Mouse (Mus musculus): Measurements from ENCODE around the gene Rabgef1. TPM values are rescaled to one million over a fixed set of nuclear protein-coding genes. Genes with fewer than 3 reads are reported as not detected.

Gene Rabgef1
- total RNA-seq (2021) = 40.6 and 42.7 TPM in 2 replicates
- long read RNA-seq, experiment 1, transcript Rabgef1-203 (9 exons, 2,690 nt) = major isoform, 23 of 53 reads
- long read RNA-seq, experiment 1, partial matches to known transcripts = 1 of 53 reads
- long read RNA-seq, experiment 1, other reads (novel, unspliced or antisense) = 27 of 53 reads
- long read RNA-seq, experiment 2, transcript Rabgef1-203 (9 exons, 2,690 nt) = major isoform, 16 of 35 reads
- long read RNA-seq, experiment 2, partial matches to known transcripts = 2 of 35 reads
- long read RNA-seq, experiment 2, other reads (novel, unspliced or antisense) = 14 of 35 reads

- DNase-seq = peak; percentile 97
Observed at GRCm38 (mm10) chr5:130171423-130171954, at the start of gene Rabgef1. TSS of gene Rabgef1 (plus strand) at chr5:130171798.

GRCm38 (mm10) chr5:130122355-130122754, 49.2 kb upstream of the Rabgef1 start:
- no peak for DNase-seq

- DNase-seq = no peak
Observed at GRCm38 (mm10) chr5:130124271-130124670, 47.3 kb upstream of the Rabgef1 start.

- no peak for DNase-seq
Observed at GRCm38 (mm10) chr5:130128686-130129523, 42.7 kb upstream of the Rabgef1 start.

- no peak for DNase-seq
Observed at GRCm38 (mm10) chr5:130129524-130129793, 42.1 kb upstream of the Rabgef1 start.

GRCm38 (mm10) chr5:130136597-130136996, 35.0 kb upstream of the Rabgef1 start:
- no peak for DNase-seq

GRCm38 (mm10) chr5:130139393-130139792, 32.2 kb upstream of the Rabgef1 start:
- DNase-seq = peak; percentile 87

GRCm38 (mm10) chr5:130141138-130141537, 30.5 kb upstream of the Rabgef1 start:
- no peak for DNase-seq

GRCm38 (mm10) chr5:130142041-130142440, 29.6 kb upstream of the Rabgef1 start:
- peak; percentile 62 for DNase-seq

GRCm38 (mm10) chr5:130143101-130143500, 28.5 kb upstream of the Rabgef1 start:
- peak; percentile 35 for DNase-seq

- DNase-seq = peak; percentile 92
Observed at GRCm38 (mm10) chr5:130143977-130144333, 27.6 kb upstream of the Rabgef1 start.

- peak; percentile 97 for DNase-seq
Observed at GRCm38 (mm10) chr5:130144334-130145312, 27.0 kb upstream of the Rabgef1 start, which contains the start of gene Kctd7. TSS of gene Kctd7 (plus strand) at chr5:130144861.

GRCm38 (mm10) chr5:130145961-130146360, 25.6 kb upstream of the Rabgef1 start:
- peak; percentile 53 for DNase-seq

GRCm38 (mm10) chr5:130149726-130150310, 21.8 kb upstream of the Rabgef1 start:
- no peak for DNase-seq

- no peak for DNase-seq
Observed at GRCm38 (mm10) chr5:130154286-130154685, 17.3 kb upstream of the Rabgef1 start.

GRCm38 (mm10) chr5:130158545-130158944, 13.1 kb upstream of the Rabgef1 start:
- DNase-seq = no peak

GRCm38 (mm10) chr5:130159761-130160201, 11.8 kb upstream of the Rabgef1 start:
- no peak for DNase-seq

GRCm38 (mm10) chr5:130163670-130164069, 7.9 kb upstream of the Rabgef1 start:
- peak; percentile 90 for DNase-seq

- no peak for DNase-seq
Observed at GRCm38 (mm10) chr5:130165213-130165612, 6.4 kb upstream of the Rabgef1 start.

- DNase-seq = no peak
Observed at GRCm38 (mm10) chr5:130169109-130169508, 2.5 kb upstream of the Rabgef1 start.

- no peak for DNase-seq
Observed at GRCm38 (mm10) chr5:130170666-130171422, 754 bp upstream of the Rabgef1 start.

Measured in adrenal gland, postnatal 14 days (tissue).